Mouse (Mus musculus) activated CD4-positive, CD25-positive, alpha-beta regulatory T cell, adult 4 months (primary cell): ENCODE measurements around the gene Ccdc188. TPM values are rescaled to one million over a fixed set of nuclear protein-coding genes. Genes with fewer than 3 reads are reported as not detected.

Source experiments
- ATAC-seq: one replicate; pipeline ENCODE4 v1.8.0; 2017
- polyA plus RNA-seq, 2 experiments: library from polyadenylated mRNA; unstranded; fragments of 100-300 nt; shearing (Covaris generic); gene quantifications; one replicate each; pipeline ENCODE4 v1.2.1; 2017

Ccdc188 gene
- polyA plus RNA-seq, 2 experiments from 2014 or later: not detected

DNA sequence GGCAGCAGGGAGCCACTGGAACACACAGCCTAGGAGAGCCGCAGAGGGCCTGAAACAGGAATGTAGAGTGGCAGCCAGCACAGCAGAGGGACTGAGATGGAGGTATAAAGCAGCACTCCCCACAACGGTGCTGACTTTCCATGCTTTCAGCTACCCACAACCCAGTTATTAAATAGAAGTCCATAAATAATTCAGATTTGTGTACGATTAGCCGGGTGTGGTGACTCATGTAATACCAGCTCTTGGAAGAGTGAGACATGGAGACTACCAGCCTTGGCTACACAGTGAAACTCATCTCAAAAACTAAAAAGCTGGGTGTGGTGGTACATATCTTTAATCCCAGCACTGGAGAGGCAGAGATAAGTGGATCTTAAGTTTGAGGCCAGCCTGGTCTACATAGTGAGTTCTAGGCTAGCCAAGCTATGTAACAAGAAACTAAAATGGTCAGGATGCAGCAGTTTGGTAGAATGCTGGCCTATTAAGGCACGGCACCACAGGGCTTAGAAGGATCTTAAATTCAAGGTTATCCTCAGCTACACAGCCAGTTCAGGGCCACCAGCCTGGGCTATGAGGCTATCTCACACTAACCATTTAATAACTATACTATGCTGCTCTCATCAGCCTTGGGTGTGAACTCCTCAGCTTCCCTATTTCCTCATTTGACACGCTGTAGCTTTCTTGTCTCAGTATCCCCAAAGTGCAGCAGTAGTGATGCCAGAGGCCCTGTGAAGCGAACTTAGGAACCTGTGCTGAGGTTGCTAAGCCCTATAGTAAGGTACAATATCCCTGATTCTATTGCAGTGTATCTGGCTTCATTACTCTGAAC, 19.2 kb downstream of the Ccdc188 start:
- ATAC-seq: no peak

DNA sequence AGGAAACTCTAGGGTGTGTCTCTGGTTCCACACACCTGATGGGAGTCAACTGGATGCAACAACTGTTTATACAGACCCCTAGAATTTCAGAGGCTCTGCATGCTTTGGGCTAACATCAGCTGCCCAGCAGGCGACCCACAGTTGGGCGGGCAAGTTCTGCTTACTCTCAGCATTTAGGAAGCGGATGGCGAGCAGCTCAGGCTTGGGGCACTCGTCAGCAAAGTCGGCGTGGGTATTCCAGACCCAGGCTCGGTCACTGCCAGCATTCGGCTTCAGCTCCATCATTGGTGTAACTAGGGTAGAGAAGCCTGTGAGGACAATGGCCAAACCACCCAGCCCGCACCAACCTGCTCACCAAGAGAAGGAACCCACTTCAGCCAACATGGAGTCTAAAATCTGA, 23.9 kb downstream of the Ccdc188 start:
- no peak for ATAC-seq

DNA sequence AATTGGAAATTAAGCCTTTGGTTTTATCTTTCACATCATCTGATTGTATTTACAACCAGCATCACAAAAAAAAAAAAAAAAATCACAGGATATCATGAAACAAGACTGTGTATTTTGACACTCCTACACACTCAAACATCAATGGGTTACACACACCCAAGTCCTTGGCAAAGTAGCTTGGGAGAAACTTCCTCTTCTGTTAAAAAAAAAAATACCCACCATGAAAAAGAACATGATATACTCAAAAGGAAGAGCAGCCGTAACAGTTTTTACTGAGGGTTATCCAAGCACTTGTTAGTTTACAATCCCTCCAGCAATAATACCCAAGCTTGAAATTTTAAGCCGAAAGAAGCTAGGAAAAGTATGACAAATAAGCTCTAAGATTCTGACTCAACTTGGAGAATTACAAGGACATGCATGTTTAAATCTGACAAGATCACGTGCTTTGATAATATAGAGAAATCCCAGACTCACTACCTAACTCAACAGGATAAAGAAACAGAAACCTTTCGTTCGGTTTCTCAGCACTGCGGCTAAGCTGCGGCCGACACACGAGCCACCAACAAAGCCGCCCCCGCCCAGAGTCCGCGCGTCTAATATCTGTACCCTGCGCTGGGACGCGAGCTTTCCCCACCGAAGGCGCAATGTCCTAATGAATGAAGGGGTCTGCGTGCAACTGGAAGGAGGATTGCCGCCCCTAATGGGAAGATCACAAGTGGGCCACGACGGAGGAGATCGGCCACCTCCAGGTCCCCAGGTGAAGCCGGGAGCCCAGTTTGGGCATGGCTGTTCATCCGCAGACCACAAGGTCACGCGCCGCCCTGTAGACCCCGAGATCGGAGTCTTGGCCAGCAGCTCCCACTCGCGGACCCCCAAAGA, 30.1 kb downstream of the Ccdc188 start:
- ATAC-seq: no peak

DNA sequence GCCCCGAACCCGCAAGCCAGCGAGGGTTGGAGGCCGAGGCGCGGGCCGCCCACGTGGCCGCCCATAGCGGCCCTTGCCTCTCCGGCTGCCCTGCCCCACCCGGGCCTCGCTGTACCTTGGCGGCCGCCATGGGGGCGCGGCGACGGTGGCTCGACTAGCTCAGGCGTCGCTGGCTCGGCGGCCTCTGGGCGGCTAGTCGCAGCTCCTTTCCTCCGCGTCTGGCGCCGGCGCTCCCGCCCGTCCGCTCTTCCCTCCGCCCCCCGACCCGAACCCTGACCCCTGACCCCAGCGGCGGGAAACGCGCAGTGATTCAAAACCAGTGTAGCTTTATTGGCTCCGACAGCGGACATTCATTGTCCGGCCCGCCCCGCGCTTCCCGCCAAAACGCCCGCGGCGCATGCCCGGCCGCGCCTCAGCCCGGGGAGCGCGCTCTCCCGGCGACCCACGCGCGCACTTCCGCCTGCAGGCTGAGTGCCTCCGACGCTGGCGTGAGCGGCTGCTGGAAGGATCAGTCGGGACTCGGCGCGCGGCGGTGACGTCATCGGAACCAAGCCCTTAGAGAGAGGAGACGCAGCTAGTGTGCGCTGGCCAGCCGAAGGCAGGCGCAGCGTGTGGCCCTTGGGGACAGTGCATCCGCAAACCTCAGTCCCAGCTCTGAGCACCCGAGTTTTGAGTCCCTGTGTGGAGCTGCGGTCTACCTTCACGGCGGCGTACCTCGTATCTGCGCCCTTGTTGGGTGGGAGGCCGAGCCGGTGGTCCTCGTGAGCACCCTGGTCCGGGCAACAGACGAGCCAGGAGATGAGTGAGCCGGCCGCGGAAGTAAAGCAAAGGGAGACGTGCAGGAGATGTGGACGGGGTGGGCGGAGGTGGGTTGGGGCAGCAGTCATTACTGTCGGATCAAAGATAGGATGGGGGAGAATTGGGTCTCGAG, 31.0 kb downstream of the Ccdc188 start, which contains the start of the genes Trmt2a and Ranbp1:
TSS of gene Trmt2a (plus strand) at position 247 of the 931 bp plus-strand sequence.
TSS of gene Ranbp1 (minus strand) at position 300 of the 931 bp plus-strand sequence.
- peak; percentile 92 for ATAC-seq

DNA sequence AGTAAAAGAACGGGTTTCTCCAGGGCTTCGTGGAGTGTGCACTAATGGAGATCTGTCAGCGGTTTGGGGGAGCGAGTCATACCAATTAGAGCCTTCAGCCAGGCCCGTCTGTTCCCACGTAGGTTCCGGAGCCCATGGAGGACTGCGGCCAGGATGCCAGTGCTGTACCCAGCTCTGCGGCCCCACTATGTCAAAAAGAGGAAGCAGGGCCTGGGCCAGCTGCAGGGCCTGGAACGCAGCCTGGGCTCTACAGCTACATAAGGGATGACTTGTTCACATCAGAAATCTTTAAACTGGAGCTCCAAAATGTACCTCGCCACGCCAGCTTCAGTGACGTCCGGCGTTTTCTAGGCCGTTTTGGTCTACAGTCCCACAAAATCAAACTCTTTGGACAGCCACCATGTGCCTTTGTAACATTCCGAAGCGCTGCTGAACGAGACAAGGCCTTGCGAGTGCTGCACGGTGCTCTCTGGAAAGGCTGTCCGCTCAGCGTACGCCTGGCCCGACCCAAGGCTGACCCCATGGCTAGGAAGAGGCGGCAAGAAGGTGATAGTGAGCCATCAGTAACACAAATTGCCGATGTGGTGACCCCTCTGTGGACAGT, 31.8 kb downstream of the Ccdc188 start:
- ATAC-seq: no peak

DNA sequence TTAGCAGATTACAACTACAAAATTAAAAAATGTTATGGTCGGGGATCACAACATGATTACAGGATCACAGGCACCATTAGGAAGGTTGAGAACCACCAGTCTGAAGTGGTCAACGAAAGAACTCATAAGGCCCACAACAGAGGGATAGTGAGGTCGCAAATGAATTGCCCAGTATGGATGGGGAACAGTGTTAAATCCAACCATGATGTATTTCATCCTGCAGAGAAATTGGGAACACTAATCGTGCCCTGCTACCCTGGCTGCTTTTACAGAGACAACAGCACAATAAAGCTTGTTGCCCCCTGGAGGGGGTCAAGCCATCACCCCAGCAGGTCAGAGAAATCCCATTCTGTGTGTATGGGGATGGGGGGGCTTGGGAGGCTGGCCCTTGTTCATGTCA, 32.6 kb downstream of the Ccdc188 start:
- ATAC-seq: no peak

DNA sequence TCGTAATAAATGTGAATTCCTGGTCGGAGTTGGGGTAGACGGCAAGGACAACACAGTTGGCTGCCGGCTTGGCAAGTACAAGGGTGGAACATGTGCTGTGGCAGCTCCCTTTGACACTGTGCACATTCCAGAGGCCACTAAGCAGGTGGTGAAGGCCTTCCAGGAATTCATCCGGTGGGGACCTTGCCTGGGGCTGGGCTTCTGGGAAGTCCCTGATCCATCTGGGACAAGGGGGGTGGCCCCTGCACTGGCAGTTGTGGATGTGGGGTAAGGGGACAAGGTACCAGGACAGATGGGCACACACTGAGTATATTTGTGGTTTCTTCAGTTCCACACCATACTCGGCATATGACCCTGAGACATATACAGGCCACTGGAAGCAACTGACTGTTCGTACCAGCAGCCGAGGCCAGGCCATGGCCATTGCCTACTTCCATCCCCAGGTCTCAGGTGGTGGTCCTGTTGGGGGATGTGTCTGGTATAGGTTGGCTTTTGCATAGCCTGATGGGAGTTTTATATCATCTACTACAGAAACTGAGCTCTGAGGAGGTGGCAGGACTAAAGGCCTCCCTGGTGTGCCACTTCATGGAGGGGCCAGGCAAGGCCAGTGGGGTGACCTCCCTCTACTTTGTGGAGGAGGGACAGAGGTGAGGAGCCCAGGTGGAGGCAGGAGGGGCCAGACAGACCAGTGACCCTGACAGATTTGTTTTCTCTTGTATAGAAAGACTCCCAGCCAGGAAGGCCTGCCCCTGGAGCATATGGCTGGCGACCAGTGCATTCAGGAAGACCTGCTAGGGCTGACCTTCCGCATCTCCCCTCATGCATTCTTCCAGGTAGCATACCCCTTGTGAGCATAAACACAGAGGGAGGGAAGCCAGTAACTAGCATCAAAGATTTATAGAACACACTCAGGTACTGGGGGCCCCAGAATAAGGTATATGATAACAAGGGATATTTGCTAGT, 33.4 kb downstream of the Ccdc188 start:
- no peak for ATAC-seq

DNA sequence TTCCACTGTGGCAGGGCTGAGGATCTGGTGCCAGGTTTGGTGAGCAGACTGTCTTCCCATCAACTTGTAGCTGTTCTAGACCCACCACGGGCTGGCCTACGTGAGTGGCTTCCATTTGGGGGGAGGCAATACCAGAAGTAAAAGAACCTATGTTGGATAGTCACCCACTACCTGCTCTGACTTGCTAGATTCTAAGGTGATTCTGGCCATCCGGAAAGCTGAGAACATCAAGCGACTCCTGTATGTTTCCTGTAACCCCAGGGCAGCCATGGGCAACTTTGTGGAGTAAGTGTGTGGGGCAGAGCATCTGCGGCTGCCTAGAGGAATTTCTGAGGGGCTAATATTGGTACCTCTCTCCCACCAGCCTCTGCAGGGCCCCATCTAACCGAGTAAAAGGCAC, 35.1 kb downstream of the Ccdc188 start:
- ATAC-seq: no peak

DNA sequence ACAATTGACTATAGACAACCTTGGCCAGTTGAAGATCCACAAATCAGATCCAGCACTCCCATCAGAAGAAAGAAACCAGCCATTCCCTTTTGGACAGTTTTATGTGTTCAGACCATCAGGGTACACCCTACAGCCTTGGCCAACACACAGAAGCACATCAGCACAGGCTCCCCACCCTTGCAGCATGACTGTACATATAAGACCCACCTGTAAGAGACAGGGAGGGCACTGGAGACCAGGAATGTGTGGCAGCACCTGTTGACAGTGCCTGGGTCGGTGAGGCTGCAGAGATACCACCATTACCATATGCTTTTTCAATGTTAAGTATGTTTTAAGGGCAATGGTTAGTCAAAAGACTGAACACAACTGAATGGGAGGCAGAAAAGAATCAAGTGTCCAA, 36.2 kb downstream of the Ccdc188 start:
- no peak for ATAC-seq

DNA sequence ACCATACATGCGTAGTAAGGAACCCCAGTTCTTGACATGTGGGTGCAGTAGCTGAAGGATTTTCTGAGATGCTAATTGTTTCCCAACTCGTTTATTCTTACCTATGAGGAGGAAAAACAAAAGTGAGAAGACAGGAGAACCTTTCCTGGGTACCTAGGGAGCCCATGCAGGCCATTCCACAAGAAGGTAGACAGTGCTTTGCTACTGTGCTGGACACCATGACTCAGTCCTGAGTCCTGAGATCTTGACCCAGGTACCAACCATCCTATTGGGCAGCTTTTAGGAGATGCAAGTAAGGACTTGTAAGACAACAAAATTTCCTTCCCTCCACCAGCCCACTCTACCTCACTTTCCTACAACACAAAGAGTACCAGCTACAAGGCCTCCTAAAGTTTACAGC, 40.5 kb downstream of the Ccdc188 start, which contains the start of gene Gm49776:
TSS of gene Gm49776 (minus strand) at position 101 of the 400 bp plus-strand sequence.
- no peak for ATAC-seq

DNA sequence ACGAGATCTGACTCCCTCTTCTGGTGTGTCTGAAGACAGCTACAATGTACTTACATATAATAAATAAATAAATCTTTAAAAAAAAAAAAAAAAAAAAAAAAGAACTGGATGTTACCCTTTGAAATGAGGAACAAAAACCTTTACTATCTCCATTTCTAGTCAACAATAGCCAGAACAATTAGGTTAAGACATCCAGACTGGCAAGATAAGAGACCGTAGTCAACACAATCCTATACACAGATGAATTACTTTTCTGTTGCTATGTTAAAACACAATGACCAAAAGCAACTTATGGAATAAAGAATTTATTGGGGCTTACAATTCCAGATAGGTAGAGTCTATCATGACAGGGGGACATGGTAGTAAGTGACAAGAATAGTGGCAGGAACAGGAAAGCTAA, 47.3 kb downstream of the Ccdc188 start:
- ATAC-seq: no peak

DNA sequence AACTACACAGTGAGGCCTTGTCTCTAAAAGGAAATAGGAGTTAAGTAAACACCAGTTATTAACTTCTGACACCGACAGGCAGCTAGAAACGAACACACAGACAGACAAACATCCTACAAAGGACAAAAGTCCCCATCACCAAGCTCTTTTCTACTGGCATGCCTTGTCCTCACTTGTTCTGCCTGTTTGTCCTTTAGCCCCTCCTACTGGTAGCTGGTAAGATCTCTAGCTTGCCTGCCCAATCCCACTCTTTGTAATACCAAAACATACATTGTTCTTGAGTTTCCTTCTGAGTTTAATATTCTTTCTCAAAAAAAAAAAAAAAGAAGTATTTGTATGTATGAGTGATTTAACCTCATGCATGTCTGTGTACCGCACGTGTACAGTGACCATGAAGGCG, 50.5 kb downstream of the Ccdc188 start:
- ATAC-seq: no peak

Other genes with a start within 250 kb of the Ccdc188 start
- gene Vpreb2, start 237.5 kb upstream of the Ccdc188 start, polyA plus RNA-seq: not detected
- gene Dgcr6, start 165.0 kb upstream of the Ccdc188 start, polyA plus RNA-seq: 10 to 100 TPM; 15.6 to 19.7 TPM
- 1 to 10 TPM; 2.9 to 4.2 TPM for gene Prodh, start 127.7 kb upstream of the Ccdc188 start, polyA plus RNA-seq
- not detected for gene Rtn4r, start 90.2 kb upstream of the Ccdc188 start, polyA plus RNA-seq
- gene Zdhhc8, start 17.3 kb downstream of the Ccdc188 start, polyA plus RNA-seq: 1 to 10 TPM; 1.7 to 2.7 TPM
- gene Trmt2a, start 30.8 kb downstream of the Ccdc188 start, polyA plus RNA-seq: 10 to 100 TPM; 27.7 to 46.5 TPM
- 100 to 1,000 TPM; 186 to 213 TPM for gene Ranbp1, start 30.9 kb downstream of the Ccdc188 start, polyA plus RNA-seq
- not detected for gene Gm49776, start 40.4 kb downstream of the Ccdc188 start, polyA plus RNA-seq
- 10 to 100 TPM; 22.0 to 24.5 TPM for gene Dgcr8, start 71.4 kb downstream of the Ccdc188 start, polyA plus RNA-seq
- 10 to 100 TPM; 55.4 to 58.0 TPM for gene Tango2, start 130.2 kb downstream of the Ccdc188 start, polyA plus RNA-seq
- under 1 TPM; 0.51 to 0.93 TPM for gene Arvcf, start 130.3 kb downstream of the Ccdc188 start, polyA plus RNA-seq
- 10 to 100 TPM; 16.2 to 21.6 TPM for gene Txnrd2, start 208.5 kb downstream of the Ccdc188 start, polyA plus RNA-seq
- 10 to 100 TPM; 45.6 to 60.6 TPM for gene Comt, start 209.0 kb downstream of the Ccdc188 start, polyA plus RNA-seq